Mouse (Mus musculus) forebrain, embryonic 14.5 days (tissue): Measurements from ENCODE around the gene Hspb2. TPM values are rescaled to one million over a fixed set of nuclear protein-coding genes. Genes with fewer than 3 reads are reported as not detected.

ENCODE experiments used
- ATAC-seq: fragments of 200-750 bp; cut with Nextera tagmentation; 2 replicates; pipeline ENCODE4 v1.8.0; 2017; ENCODE audit warnings: mild to moderate bottlenecking, moderate library complexity
- DNase-seq: peaks from one replicate; pipeline ENCODE4 v3.0.0-alpha.2; 2015; ENCODE audit warnings: low spot score
- H3K27ac ChIP-seq: fragments of 300-500 bp; sonication (generic); 2 replicates; pipeline ENCODE4 v1.5.1; 2014; ENCODE audit warnings: low read depth, mild to moderate bottlenecking, control low read depth, low read length, moderate library complexity
- H3K27me3 ChIP-seq: fragments of 300-500 bp; sonication (generic); replicated peaks from 2 replicates; pipeline ENCODE4 v1.6.1; 2014; ENCODE audit warnings: low read length, control low read depth, mixed read lengths; ENCODE audit not compliant: control insufficient read depth, insufficient read depth
- H3K36me3 ChIP-seq: fragments of 300-500 bp; sonication (generic); 2 replicates; pipeline ENCODE4 v1.6.1; 2014; ENCODE audit warnings: low read length, control low read depth; ENCODE audit not compliant: control insufficient read depth, insufficient read depth
- H3K4me1 ChIP-seq: fragments of 300-500 bp; sonication (generic); 2 replicates; pipeline ENCODE4 v1.6.1; 2014; ENCODE audit warnings: antibody characterized with exemption, low read length, control low read depth; ENCODE audit not compliant: control insufficient read depth, insufficient read depth
- H3K4me2 ChIP-seq: fragments of 300-500 bp; sonication (generic); 2 replicates; pipeline ENCODE4 v1.6.1; 2014; ENCODE audit warnings: mild to moderate bottlenecking, control low read depth, low read length
- H3K4me3 ChIP-seq: fragments of 300-500 bp; sonication (generic); 2 replicates; pipeline ENCODE4 v1.5.1; 2014; ENCODE audit warnings: low read depth, low read length, control low read depth
- H3K9ac ChIP-seq: fragments of 300-500 bp; sonication (generic); 2 replicates; pipeline ENCODE4 v1.6.1; 2014; ENCODE audit warnings: mild to moderate bottlenecking, low read length, control low read depth, moderate library complexity
- H3K9me3 ChIP-seq: fragments of 300-500 bp; sonication (generic); replicated peaks from 2 replicates; pipeline ENCODE4 v1.6.1; 2016; ENCODE audit warnings: low read length, control low read depth, mixed read lengths; ENCODE audit not compliant: control insufficient read depth
- WGBS: fragments of 180-500 bp; shearing (Covaris S2); extraction: QIAGEN DNeasy Blood & Tissue Kit; methylation state at CpG from one replicate; pipeline ENCODE4 v1.1.7; 2014; 5-methylcytosine and 5-hydroxymethylcytosine counted together
- polyA plus RNA-seq: library from polyadenylated mRNA; unstranded; fragments of >200 nt; fragmentation: Nextera tagmentation; extraction: Ambion mirVana; gene quantifications from 2 replicates; pipeline ENCODE4 v1.2.1, GENCODE M21; 2014

Hspb2 gene
- polyA plus RNA-seq, 1 experiment from 2014 or later, result 0.70 TPM

DNA sequence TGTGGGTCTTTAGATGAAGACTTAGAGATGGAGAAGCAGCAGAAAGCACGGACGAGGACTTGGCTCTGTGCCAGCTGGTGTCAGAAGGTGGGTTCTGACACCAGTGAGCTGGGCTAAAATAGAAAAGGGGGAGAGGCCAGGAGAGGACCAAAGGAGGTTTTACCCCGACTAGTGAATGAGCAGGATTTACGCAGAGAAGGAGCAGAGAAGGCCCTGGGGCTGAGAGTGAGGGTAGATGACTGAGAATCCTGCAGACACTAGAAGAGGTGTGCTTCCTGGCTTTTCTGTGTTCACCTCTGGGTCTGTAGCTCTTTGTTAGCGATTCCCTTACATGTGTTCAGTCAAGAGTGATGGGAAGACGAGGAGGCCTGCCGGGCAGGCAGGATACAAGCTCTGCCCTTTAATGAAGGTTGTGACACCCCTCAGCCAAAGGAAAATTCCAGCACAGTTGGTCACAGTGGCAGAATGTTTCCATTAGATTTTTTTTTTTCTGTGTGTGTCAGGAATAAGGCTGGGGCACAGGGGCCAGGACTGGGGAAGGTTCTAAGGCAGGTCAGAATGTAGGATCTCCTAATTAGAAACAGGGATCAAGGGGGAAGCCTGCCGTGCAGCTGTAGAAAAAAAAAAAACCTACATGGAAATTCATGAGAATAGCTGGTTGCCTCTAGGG lies 26.1 kb downstream of the Hspb2 start:
- Histone ChIP-seq H3K27me3 (no peaks in the 10 kb centered on the region), H3K4me3 (peak overlapping the region; percentile 58), H3K9ac (peak overlapping the region; percentile 76; the same call in 1 of the 2 replicates), H3K4me1 (peaks cover 40% of the 10 kb centered on the region), H3K36me3 (no peaks in the 10 kb centered on the region), H3K4me2 (peak overlapping the region; percentile 88), H3K27ac (peak overlapping the region; percentile 70), H3K9me3 (no peaks in the 10 kb centered on the region)
- ATAC-seq (no peak), DNase-seq (peak; percentile 16)
- WGBS, result 17% methylated on average over 8 of the region's 8 CpGs

DNA sequence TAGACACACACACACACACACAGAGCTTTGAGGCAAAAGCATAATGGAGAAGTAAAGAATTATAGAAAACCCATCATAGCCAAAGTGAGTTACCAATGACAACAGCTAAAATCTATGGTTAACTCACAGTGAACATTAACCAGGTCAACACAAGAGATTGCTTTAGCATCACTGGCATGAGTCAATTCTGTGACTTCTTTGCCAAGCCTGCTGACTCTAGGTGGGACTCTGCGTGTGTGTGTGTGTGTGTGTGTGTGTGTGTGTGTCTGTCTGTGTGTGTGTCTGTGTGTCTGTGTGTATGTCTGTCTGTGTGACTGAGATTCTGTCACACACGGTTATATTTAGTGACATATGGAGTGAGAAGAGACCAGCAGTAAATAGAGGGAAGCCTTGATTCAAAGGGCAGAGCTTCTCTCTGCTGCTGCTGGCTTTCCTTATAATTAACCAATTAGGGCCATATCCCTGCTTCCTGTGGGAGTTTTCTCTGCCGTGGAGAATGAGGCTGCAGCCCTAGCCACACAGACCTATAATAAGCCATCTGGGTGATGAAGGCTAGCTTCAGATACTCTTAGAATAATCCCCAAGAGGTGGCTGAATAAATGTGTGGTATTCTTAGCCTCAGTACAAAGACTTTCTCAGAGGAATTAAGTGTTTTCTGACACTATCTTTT lies 27.4 kb downstream of the Hspb2 start:
- 35% methylated on average over 3 of the region's 3 CpGs for WGBS
- peak overlapping the region; percentile 85; the same call in 1 of the 2 replicates for H3K27ac ChIP-seq
- H3K4me1 ChIP-seq, result peaks cover 40% of the 10 kb centered on the region
- H3K4me3 ChIP-seq, result no peak overlapping the region
- peak overlapping the region; percentile 88 for H3K4me2 ChIP-seq
- no peaks in the 10 kb centered on the region for H3K36me3 ChIP-seq
- no peaks in the 10 kb centered on the region for H3K27me3 ChIP-seq
- DNase-seq (peak; percentile 66), ATAC-seq (0 out of 2 replicates have a peak, but pooled peaks have one; percentile 6)
- H3K9me3 ChIP-seq, result no peaks in the 10 kb centered on the region
- H3K9ac ChIP-seq, result no peak overlapping the region

DNA sequence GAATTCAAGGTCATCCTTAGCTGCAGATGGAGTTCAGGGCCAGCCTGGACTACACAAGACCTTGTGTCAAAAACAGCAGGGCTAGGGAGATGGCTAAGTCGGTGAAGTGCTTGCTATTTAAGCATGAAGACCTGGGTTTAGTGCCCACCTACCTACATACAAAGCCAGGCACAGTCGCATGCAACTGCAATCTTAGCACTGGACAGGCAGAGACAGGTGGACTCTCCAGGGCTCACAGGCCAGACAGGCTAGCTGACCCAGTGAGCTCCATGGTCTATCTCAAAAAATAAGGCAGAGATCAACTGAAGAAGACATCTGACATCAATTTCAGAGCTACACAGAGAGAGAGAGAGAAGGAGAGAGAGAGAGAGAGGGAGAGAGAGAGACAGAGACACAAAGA lies 28.0 kb downstream of the Hspb2 start:
- WGBS, result 74% methylated on average over 2 of the region's 2 CpGs
- H3K4me3 ChIP-seq, result no peak overlapping the region
- no peak for DNase-seq
- H3K4me2 ChIP-seq, result peak overlapping the region; percentile 88
- no peak for ATAC-seq
- no peaks in the 10 kb centered on the region for H3K9me3 ChIP-seq
- H3K4me1 ChIP-seq, result peaks cover 40% of the 10 kb centered on the region
- no peaks in the 10 kb centered on the region for H3K36me3 ChIP-seq
- peak overlapping the region; percentile 85 for H3K27ac ChIP-seq
- H3K9ac ChIP-seq, result peak overlapping the region; percentile 37; the same call in 1 of the 2 replicates
- no peaks in the 10 kb centered on the region for H3K27me3 ChIP-seq

DNA sequence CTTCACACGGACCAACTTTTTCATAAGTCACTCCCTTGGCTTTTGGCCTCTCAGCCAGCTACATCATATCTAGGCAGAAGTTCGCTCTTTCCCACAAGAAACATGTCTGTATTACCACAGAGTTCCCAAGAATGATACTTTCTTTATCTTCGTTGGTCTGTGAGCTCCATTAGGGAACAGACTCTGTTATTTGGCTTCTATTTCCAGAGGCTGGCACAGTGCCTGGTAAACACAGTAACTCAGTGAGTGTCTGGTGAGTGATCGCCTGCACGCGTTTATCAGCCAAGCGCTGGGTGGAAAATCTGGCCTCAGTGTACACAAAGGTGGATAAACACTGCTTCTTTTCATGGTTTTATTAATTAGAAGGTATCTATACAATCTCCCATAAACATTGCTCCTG lies 28.7 kb downstream of the Hspb2 start:
- ATAC-seq (no peak), DNase-seq (peak; percentile 92)
- peak overlapping the region; percentile 88 for H3K4me2 ChIP-seq
- 26% methylated on average over 7 of the region's 7 CpGs for WGBS
- H3K36me3 ChIP-seq, result no peaks in the 10 kb centered on the region
- H3K27me3 ChIP-seq, result no peaks in the 10 kb centered on the region
- H3K9ac ChIP-seq, result peak overlapping the region; percentile 25; the same call in 1 of the 2 replicates
- H3K4me3 ChIP-seq, result no peak overlapping the region
- no peaks in the 10 kb centered on the region for H3K9me3 ChIP-seq
- peak overlapping the region; percentile 85 for H3K27ac ChIP-seq
- H3K4me1 ChIP-seq, result peaks cover 40% of the 10 kb centered on the region

DNA sequence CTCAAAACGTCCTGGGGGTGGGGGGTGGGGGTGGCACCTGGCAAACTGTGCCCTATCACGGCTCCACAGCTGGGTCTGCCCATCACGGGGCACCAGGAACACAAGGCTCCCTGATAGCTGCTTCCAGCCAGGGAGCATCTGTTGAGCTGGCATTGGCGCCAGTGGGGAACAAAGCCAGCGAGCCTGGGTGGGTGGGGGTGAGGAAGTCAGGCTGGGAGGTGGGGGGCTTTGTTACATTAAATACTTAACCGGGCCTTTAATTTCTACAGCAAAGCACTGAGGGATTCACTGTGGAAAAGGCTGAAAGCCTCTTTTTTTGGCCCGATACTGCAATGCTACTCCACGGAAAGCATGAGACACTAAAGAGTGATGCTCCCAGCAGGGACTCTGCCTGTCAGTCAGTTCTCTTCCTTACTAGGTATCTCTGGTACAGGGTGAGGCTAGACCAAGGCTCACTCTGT lies 29.7 kb downstream of the Hspb2 start:
- Histone ChIP-seq H3K27ac (peak overlapping the region; percentile 85), H3K9ac (peak overlapping the region; percentile 22; the same call in 1 of the 2 replicates), H3K9me3 (no peaks in the 10 kb centered on the region), H3K4me1 (peaks cover 38% of the 10 kb centered on the region), H3K36me3 (no peaks in the 10 kb centered on the region), H3K27me3 (no peaks in the 10 kb centered on the region), H3K4me2 (peak overlapping the region; percentile 25; the same call in 1 of the 2 replicates), H3K4me3 (no peak overlapping the region)
- ATAC-seq (peak; percentile 52; the same call in 1 of the 2 replicates), DNase-seq (peak; percentile 66)
- WGBS, result 17% methylated on average over 8 of the region's 8 CpGs

DNA sequence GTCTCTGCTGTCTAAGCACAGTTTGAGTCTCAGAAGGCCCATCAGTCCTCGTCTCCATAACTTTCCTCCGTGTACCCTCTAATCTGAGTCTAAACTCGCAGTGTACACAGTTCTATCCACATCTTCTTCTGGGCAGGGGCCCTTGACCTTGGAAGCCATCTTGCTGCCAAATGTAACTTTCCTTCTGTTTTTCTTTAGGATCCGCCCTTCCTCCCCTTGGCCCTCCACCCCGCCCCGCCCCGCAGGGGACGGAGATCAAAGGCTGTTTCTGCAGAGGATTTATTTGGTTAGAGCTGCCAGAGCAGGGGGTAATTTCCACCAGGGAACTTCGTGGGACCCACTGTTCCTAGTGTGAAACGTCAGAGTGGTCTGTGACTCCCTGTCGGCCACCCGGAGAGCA lies 31.1 kb downstream of the Hspb2 start:
- no peak overlapping the region for H3K4me3 ChIP-seq
- DNase-seq (no peak), ATAC-seq (no peak)
- peaks cover 26% of the 10 kb centered on the region for H3K4me1 ChIP-seq
- no peak overlapping the region for H3K27ac ChIP-seq
- H3K27me3 ChIP-seq, result no peaks in the 10 kb centered on the region
- H3K9me3 ChIP-seq, result no peaks in the 10 kb centered on the region
- no peaks in the 10 kb centered on the region for H3K36me3 ChIP-seq
- WGBS, result 53% methylated on average over 12 of the region's 12 CpGs
- no peak overlapping the region for H3K4me2 ChIP-seq
- 0 out of 2 replicates have a peak overlapping the region, but pooled peaks have one; percentile 8 for H3K9ac ChIP-seq

DNA sequence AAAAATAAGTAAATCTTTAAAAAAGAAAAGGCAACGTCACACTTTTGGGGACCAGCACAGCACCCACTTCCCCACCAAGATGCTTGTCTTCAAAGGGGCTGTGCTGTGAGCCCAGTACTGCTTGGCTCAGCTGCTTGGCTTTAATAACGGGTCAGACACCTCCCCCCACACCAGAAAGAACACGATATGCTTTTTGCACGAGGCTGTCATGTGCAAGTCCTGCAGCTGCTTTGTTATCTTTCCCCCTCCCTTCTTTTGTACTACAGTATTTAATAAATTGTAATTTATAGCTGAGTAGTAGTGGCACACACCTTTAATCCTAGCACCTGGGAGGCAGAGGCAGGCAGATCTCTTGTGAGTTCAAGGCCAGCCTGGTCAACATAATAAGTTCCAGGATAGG lies 33.3 kb downstream of the Hspb2 start:
- no peak for DNase-seq
- no peak for ATAC-seq
- Histone ChIP-seq H3K9ac (no peak overlapping the region), H3K36me3 (no peaks in the 10 kb centered on the region), H3K4me2 (no peak overlapping the region), H3K9me3 (no peaks in the 10 kb centered on the region), H3K27me3 (no peaks in the 10 kb centered on the region), H3K27ac (no peak overlapping the region), H3K4me1 (peaks cover 17% of the 10 kb centered on the region), H3K4me3 (no peak overlapping the region)
- WGBS, result 85% methylated on average over 4 of the region's 4 CpGs

DNA sequence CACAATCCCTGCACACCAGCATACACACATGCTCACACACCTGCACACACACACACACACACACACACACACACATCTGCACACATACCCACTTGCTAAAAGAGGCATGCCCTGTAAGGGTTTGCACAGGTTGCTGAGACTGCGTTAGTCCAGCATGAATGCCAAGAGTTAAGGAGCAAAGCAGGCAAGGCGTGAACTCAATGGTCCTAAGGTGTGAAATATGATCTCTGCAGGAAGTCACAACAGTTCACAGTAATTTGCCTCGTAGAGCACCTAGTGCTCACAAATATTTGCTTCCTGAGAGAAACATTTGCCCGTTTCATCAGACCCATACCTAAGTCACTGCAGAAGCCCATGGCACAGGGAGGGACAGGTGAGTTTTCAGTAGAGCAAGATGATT lies 38.0 kb downstream of the Hspb2 start:
- Histone ChIP-seq H3K4me1 (no peaks in the 10 kb centered on the region), H3K4me3 (no peak overlapping the region), H3K27ac (no peak overlapping the region), H3K9ac (no peak overlapping the region), H3K27me3 (no peaks in the 10 kb centered on the region), H3K36me3 (0 out of 2 replicates have a peak, but pooled peaks cover 3% of the 10 kb centered on the region), H3K4me2 (no peak overlapping the region), H3K9me3 (no peaks in the 10 kb centered on the region)
- no peak for DNase-seq
- ATAC-seq, result no peak
- WGBS, result 64% methylated on average over 4 of the region's 4 CpGs

DNA sequence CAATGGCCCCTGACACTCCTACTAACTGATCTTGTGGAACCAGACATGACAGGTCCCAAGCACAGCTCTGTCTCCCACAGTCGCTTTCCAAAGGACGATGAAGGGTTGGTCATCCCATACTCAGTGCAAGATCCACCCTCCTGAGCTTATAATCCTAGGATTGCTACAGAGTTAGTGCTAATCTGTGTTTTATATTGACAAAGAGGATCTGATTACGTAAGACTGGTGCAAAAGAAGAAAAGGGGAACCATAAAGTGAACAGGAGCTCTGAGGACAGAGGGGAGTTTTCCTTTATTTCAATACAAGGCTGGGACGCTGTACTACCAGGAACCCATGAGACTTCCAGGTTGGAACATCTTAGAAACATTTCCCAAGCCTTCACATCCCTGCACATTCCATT lies 40.8 kb downstream of the Hspb2 start:
- 86% methylated on average over 4 of the region's 4 CpGs for WGBS
- H3K4me3 ChIP-seq, result no peak overlapping the region
- DNase-seq (no peak), ATAC-seq (no peak)
- H3K27me3 ChIP-seq, result no peaks in the 10 kb centered on the region
- no peaks in the 10 kb centered on the region for H3K9me3 ChIP-seq
- no peaks in the 10 kb centered on the region for H3K4me1 ChIP-seq
- H3K36me3 ChIP-seq, result 0 out of 2 replicates have a peak, but pooled peaks cover 7% of the 10 kb centered on the region
- H3K9ac ChIP-seq, result no peak overlapping the region
- H3K4me2 ChIP-seq, result no peak overlapping the region
- no peak overlapping the region for H3K27ac ChIP-seq
